Mouse (Mus musculus): ENCODE data around the gene Gm20431.
A peak's percentile ranks its signal among the peaks of the same experiment; 100 is the strongest.

The Gm20431 gene

DNA sequence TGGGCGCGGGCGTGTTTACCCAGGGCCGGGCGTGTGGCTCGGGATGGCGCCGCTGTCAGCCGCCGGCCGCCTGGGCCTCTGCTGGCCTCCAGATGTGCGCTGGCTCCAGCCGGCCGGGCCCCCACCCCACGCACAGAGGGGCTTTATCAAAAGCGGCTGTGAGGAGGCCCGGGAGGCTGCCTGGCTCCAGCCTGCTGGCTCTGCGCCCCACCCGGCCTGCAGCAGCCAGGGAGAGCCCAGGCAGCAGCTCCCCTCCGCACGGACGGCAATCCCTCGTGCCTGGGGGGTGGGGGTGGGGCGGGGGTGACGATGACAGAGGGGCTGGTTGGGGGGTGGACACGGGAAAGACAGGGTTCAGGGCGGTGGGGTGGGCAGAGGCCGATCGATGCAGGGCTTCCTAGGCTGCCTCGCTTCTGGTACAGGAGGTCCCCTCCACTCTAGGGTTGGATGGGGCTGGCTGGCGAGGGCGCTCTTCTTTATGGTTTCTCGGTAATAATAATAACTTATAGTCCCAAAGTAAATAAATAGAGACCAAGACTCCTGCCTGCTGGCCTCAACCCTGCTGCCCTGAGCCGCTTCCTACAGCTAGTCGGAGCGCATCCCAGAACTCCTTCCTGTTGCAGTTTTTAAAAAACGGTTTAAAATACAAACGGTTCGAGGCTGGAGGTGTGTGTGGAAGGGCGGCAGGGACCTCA is 63.7 kb downstream of the Gm20431 start:
- peak; percentile 58 for DNase-seq

DNA sequence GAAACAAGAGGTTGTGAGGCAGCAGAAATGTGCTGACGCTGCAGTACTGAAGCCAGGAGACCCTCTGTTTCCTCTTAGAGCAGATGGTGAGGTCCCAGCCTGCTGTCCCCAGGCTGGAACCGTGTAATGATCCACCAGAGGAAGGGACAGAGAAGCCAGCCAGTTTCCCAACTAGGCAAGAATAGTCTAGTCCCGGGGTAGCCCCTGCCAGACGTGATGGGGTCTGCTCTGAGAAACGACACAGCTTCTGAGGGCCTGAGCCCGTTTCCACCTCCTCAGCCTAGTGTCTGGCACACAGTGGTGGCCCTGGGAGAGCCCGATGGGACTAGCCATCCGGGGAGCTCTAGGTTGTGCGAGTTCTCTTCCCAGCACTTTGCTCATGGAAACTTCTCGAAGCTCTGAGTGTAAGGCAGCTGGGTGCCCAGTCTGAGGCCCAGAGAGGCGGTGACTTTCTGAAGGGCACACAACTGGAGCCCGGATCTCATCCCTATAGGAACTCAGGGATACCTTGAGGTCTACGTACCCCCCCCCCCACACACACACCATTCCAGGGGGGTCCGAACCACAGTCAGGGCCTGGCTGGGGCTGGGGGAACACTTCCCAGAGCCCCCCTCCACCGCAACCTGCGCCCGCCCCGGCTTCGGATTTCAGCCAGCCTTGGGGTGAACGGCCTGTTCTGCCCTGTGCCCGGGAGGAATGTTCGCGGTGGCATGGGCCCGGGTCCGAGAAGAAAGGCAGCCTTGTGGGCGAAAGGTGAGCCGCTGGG is 64.4 kb downstream of the Gm20431 start:
- no peak for DNase-seq

DNA sequence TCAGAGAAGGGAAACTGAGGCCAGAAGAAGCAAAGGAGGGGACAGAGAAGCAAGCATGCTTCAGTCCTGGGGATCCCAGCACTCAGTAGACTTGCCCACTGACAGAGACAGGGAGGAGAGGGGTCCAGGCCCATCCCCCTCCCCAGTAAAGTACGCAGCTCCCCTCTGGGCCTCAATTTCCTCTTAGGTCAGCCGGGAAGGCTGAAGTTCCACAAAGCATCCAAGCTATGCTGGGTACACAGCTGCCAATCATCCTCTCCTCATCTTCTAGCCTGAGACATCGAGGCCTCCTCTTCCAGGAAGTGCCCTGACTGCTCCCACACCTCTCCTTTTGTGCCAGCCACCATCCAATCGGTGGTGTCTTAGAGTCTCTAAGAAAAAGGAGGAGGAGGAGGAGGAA is 65.0 kb downstream of the Gm20431 start:
- no peak for DNase-seq

DNA sequence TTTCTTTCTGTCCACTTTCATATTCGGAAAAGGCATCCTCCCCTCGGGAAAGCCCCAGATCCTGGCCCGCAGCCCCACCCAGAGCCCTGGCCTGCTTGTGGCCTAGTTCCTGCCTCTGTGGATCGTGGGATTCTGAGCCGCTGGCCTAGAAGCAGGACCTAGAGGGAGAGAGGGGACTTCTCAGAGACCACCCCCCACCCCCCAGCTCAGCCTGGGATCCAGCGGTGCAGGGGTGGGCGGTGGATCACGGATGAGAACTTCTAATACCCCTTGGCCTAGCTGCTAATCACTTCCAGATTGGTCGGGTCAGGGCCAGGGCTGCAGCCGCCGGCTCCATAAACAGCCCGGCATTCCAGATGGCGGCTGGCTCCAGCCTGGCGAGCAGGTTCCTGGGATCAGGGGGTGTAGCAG is 65.5 kb downstream of the Gm20431 start:
- DNase-seq: no peak

DNA sequence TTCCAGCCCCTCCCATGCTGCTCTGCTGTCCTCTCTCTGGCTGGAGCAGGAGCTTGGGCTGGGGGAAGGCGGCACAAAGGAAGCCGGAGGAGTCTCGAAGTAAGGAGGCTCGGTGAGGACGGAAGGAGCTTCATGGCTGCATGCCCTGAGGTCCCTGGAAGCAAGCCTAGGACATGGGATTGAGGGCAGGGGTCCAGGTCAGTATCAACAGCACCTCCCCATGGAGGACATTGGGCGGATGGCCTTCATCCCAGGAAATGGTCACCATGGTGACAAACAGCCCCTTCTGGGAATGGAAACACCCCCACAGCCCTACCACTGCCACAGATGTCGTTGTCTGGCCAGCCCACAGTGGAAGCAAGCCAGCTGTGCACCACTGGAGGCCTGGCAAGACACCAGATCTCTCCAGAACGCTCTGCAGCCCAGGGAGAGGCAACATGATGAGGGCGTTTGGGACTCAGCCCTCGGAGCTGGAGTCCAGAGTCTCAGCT is 66.8 kb downstream of the Gm20431 start:
- DNase-seq: peak; percentile 43

DNA sequence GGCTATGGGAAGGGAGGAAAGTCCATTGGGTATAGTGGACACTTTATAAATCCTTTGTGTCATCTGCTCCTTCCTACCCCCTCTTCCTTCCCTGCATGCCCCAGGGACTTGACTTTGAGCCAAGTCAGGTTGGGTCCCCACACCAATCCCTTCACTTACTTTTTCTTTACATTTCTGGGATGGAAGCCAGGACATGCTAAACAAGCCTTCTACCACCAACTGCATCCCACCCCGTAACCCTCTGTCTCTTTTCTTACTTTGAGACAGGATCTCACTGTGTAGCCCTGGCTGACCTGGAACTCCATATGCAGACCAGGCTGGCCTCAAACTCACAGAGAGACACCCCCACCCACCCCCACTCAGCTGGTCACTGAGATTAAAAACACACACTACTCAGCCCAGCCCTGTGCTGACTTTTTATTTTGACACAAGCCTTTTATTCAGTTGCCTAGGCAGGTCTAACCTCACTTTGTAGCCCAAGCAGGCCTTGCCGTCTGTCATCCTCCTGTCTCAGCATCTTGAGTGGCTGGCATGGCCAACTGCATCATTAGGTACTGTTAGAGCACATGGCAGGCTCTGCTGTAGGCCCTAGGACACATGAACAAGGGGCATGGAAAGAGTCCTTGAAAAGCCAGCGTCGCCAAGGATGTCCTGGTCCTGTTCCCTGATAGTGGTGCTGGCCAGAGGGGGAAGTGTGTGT is 67.6 kb downstream of the Gm20431 start:
- DNase-seq: no peak

DNA sequence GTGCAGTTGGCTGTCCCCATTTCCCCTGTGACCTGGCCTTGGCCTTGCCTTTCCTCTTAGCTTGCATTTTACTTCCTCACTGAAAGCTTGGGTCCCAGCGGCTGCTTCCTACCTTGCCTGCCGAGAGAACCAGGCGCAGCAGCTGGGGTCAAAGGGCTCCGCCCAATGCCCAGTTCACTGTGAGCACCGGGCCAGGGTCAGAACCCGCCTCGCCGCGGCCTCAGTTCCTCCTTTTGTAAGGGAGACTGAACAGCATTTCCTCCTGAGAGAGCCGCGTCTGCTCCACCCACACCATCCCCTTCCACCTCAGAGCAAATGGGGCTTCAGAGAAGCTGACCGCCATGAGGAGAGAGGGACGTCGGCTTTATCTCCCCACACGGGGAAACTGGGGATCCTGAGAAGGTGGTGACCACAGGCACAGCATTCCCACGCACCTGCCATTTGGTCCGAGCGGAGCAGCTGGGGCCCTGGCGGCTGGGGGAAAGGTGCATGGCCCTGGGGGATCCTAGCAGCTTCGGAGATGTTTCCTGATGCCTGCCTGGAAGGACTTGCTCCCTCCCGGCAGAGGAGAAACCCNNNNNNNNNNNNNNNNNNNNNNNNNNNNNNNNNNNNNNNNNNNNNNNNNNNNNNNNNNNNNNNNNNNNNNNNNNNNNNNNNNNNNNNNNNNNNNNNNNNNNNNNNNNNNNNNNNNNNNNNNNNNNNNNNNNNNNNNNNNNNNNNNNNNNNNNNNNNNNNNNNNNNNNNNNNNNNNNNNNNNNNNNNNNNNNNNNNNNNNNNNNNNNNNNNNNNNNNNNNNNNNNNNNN is 72.3 kb downstream of the Gm20431 start:
- DNase-seq: peak; percentile 70

DNA sequence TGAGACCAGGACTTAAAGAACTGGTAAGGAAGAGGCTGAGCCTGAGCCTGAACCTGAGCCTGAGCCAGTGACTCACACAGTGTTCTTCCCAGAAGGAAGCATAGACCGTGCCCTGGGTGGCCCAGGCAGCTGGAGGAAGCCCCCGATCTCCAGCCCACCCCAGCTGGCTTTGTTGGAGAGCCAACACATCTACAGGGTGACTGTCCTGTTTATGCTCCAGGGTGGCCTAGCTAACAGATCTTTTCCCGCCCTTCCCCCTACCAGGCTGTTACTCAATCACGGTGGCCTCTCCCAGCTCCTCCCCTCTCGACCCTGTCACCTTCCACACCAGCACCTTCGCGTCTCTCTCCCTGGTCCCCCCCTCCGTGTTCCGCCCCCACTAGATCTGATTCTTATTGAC is 74.3 kb downstream of the Gm20431 start:
- peak; percentile 45 for DNase-seq

DNA sequence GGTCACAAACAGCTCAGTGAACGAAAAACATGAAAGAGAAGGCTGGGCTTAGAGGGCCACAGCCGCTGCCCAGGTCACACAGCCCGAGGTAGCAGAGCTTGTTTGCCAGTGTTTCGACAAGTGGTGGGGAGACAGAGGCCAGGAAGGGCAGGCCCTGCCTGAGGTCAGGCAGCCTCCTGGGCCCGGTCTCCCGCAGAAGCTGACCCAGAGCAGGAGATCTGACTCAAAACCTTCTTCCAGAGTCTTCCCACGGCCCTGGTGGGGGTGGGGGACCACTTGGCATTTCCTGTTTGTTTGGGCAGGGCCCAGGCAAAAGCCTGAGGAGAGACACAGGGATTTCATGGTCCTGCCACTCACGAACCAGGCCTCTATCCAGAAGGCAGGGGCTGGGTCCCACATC is 75.3 kb downstream of the Gm20431 start:
- no peak for DNase-seq

DNA sequence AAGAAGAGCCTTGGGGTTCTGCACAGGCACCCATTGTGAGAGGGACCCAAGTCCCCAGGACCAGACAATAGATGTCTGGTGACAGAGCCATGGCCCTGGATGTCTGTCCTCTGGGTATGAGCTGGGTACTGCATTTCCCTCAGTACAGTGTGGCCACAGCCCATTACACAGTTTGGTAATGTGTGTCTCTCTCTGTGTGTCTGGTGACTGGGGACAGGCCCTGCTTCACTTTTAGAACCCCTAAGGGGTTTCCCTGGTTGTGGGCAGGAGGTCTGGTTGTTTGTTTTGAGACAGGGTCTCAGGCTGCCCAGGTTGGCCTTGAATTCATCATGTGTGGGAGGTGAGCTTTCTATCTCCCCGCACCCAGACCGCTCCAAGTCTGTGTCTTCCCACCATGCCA is 76.0 kb downstream of the Gm20431 start:
- no peak for DNase-seq

DNA sequence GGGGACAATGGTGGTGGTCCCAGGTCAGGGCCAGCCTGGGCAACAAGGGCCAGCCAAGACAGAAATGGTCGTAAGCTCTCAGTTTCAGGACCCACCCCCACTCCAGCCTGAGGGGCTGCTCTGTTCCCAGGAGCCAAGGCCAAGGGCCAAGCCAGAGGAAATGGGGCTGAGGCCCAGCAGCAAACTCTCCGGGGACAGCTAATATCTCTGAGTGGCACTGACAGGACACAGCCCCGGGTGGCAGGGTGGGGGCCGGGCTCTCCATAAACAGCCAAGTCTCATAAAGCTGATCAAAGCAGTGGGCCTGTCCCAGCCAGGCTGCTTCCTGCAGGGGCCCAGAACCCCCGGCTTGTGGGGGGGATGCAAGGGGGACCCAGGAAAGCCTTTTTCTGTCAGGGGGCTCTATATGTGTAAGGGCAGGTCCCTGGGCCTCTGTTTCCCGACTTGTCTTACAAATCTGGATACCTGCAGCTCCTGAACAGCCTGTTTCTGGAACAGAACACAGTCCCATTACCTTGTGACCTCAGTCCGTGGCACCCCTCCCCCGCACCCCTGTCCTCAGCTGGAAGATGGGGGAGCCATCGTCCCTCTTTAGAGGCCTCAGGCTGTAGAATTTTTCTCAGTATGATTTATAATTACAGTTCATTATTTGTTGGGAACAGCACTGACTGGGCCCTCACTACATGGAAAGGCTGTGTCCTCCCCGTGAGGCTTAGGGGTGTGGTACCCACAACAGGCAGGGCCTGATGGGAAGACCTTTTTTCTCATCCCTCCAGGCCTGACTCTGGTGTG is 77.9 kb downstream of the Gm20431 start:
- no peak for DNase-seq

DNA sequence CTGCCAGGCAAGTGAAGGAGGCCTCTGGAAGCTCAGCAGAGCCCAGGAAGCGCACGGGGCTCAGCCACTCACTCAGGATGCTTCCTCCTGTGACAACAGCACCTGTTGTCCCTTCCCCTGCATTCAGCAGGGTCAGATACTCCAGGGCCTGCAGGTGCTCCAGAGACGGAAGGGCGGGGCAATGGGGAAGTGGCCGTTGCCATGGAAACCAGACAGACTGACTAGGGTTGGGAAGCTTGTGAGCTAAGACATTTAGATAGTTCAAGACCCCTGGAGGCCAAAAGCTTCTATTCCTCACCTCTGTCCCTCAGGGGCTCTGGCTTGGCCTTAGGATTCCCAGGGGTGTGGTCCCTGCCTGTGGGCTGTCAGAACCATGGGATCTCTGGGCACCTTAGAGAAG is 82.8 kb downstream of the Gm20431 start:
- no peak for DNase-seq

DNA sequence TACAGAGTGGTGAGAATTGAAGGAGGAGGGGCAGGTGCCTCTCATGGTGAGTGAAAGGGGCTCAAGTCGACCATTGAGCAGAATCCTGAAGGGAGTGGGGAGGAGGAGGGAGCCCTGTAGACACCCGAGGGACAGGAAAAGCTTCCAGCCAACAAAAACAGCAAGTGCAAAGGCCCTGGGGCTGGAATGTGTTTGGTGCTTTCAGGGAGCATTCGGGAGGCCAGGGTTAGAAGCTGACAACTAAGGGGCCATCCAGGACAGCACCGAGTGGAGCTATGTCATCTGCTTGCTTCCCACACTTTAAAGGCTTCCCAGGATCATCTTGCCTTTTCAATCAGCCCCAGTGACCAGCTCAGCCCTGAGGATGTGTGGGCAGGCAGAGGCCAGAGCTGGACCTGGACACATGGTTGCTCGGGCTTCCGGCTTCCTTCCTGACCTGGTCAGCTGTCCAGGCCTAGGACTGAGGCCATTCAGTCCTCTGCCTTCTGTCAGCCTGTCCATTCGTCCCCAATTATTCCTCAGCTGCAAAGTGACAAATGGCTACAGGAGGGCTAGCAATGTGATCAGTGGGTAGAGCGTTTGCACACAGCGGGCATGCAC is 84.0 kb downstream of the Gm20431 start:
- DNase-seq: no peak

DNA sequence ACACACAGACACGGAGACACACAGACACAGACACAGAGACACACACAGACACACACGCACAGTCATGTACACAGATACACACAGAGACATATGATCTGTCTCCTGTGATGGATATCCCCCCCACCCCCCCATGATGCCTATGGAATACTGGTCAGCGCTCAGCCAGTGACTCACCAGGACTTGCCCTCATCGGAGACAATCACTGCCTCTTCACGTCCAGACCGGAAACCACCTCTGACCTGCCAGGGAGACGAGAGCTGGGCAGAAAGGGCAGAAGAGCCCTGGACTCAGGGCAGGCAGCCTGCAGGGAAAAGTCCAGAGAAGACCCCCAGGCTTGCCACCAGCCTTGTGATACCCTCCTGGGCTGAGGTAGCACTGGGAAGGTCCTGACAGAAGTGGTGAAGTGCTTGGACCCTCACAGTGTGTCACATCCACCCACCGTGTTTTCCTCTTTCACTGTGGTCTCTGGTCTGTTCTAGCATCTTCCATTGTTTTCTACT is 85.1 kb downstream of the Gm20431 start:
- DNase-seq: no peak

DNA sequence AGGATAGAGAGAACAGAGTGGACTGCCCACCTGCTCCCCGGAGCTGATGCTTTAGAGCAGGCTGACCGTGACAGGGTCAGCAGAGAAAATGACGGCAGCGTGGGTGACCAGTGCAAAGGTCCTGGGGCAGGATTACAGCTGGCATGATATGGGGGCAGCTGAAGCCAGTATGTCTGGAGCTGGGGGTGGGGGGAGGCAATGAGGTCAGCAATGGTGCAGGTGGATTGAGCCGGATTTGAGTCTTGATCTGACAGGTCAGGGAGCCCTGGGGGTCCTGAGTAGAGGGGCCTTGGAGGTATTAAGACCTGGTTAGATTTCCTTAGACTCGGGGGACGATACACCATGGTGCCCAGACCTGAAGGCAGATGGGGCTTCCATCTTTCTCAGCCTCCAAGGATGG is 85.7 kb downstream of the Gm20431 start:
- DNase-seq: no peak

DNA sequence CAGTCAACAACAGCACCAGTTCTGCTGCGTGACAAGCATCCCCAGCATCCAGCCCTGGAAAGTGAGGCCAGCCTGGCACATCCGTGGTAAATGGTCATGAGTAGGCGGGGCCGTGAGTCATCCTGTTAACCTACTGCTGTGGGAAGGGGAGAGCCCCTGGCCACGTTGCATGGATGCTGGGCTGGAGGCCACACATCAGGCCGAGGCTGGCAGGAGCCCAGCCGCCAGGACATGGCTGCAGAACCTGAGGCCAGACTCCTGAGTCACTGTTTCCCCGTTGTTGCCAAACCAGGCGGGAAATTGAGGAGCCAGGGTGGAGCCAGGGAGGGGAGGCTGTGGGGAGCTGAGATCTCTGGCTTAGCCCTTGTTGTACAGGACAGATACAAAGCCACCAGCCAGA is 86.5 kb downstream of the Gm20431 start:
- DNase-seq: no peak

DNA sequence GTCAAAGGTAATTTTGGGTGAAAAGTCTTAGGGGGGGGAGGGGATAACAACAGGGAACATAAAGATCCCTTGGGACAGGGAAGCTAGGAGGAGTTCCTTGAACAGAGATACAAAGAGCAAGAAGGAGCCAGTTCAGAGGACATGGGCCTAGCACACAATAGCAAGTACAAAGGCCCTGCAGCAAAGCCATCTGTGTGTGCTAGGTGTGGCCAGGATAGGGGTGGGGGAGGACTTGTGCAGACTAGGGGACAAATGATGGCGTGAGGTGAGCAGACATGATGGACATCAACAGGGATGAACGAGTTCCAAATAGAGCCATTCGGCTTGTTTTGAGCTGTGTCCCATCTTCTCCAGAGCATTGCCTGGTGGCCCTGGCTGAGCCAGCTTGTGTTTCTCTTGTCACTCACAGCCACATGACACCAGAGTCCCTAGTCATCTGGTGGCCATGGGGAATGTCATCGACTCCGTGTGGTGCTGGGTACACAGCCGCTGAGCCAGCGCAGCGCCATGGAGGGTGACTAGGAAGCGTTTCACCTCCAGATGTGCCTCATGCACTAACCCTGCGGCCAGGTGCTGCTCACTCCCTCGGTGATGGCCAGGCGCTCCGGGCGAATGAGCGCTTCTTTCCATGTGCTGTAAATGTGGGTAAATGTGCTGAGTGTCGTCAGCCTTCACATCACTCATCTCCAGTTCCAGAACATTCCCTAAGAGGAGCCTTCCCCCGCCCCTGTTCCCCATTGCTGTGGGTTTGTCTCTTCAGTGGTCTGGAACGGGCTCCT is 89.7 kb downstream of the Gm20431 start:
- no peak for DNase-seq

DNA sequence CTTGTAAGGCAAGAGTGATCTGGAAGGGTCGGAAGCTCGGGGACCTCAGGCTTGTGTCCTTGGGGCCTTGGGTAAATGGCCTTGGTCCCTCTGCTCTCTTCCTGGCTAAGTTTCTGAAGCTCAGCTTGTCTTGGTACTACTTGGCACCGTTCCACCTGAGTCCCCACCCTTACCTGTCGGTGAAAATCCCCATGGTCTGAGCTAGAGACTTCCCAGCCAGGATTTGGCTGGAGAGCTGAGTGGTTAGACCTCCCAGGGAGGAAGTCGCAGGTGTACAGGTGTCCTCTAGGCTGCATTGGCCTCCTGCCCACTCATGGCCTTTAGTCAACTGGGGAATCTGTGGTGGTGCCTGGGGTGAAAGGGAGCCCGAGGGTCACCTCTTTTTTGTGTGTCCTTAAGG is 90.5 kb downstream of the Gm20431 start:
- no peak for DNase-seq

DNA sequence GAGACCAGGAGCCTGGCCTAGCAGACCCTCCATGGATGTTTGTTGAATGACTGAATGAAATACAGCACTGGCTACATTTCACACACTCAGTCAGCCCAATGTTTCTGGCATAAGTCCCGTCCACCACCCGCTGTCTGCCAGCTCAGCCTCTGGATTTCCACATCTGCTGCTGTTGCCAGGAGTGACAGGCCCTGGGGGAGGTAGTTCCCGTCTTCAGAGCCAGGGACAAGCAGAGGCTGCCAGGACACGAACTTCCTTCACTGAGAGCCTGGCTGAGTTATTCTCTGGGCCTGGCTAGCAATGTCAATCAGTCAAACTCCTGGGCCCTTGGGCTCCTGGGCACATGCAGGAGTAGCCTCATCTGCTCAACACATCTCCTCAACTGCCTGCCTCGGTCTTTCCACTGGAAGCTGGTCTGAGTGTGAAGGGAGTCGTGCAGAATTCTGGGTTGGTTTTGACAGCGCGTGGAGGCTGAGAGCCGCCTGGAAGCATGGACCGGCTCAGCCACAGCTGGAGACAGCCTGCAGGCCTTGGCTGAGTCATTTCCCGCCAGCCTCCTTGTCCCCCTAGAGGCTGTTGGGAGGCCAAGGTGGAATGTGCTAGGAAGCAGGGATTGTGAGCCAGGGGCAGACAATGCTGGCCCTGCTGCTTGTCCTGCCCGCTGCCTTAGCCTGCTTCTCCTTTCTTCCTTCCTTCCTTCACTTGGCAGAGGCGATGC is 91.2 kb downstream of the Gm20431 start:
- no peak for DNase-seq

DNA sequence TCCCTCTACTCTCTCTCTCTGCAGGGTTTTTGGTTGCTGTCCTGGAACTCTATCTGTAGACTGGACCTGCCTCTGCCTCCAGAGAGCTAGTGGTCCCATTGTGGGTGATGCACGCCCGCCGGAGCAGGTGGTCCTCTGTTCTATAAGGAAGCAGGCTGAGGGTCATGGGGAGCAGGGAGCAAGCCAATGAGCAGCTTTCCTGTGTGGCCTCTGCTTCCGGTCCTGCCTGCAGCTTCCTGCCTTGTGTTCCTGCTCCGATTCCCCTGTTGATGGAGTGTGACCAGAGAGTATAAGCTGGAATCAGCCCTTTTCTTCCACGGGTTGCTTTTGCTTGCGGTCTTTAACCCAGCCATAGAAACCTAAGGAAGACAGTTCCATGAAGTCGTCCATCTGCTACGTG is 93.2 kb downstream of the Gm20431 start:
- no peak for DNase-seq
